Mouse (Mus musculus) right cerebral cortex, adult 2 months (tissue): ENCODE measurements around the gene Cracr2b.

Experiments used
- DNase-seq, 2 experiments: peaks; one replicate each; pipeline ENCODE4 v3.0.0; 2021 to 2022; ENCODE audit warnings: low spot score in 2 of 2

Gene Cracr2b

GRCm38 (mm10) chr7:141460391-141461113 is at the start of gene Cracr2b:
Gene Cracr2b, plus strand, starts transcription at chr7:141461094.
- DNase-seq, result no peak

GRCm38 (mm10) chr7:141411667-141412066 is 49.2 kb upstream of the Cracr2b start:
- DNase-seq, result no peak

- no peak for DNase-seq
These were observed 47.6 kb upstream of the Cracr2b start for GRCm38 (mm10) chr7:141413331-141413730.

- DNase-seq, result peak; percentile 98 to 99
These were observed 46.9 kb upstream of the Cracr2b start, which contains the start of gene Gatd1 for GRCm38 (mm10) chr7:141413809-141414584. Gene Gatd1, minus strand, starts transcription at chr7:141414136.

- DNase-seq, result no peak
These were observed 44.6 kb upstream of the Cracr2b start for GRCm38 (mm10) chr7:141416144-141416841.

- no peak for DNase-seq
These were observed 42.9 kb upstream of the Cracr2b start for GRCm38 (mm10) chr7:141417731-141418681.

- DNase-seq, result peak; percentile 64 to 65
These were observed 41.9 kb upstream of the Cracr2b start for GRCm38 (mm10) chr7:141418970-141419369.

GRCm38 (mm10) chr7:141420030-141420702 is 40.7 kb upstream of the Cracr2b start:
- DNase-seq, result no peak

GRCm38 (mm10) chr7:141423811-141424210 is 37.1 kb upstream of the Cracr2b start:
- no peak for DNase-seq

GRCm38 (mm10) chr7:141426948-141427730 is 33.8 kb upstream of the Cracr2b start:
- no peak for DNase-seq

- DNase-seq, result no peak
These were observed 32.2 kb upstream of the Cracr2b start for GRCm38 (mm10) chr7:141428701-141429100.

- peak; percentile 92 to 93 for DNase-seq
These were observed 31.6 kb upstream of the Cracr2b start, which contains the start of gene Cend1 for GRCm38 (mm10) chr7:141429310-141429709. Gene Cend1, minus strand, starts transcription at chr7:141429491.

- DNase-seq, result no peak
These were observed 30.9 kb upstream of the Cracr2b start for GRCm38 (mm10) chr7:141429840-141430584.

GRCm38 (mm10) chr7:141430585-141431240 is 30.2 kb upstream of the Cracr2b start:
- no peak for DNase-seq

GRCm38 (mm10) chr7:141431434-141432185 is 29.3 kb upstream of the Cracr2b start:
- DNase-seq, result no peak

- no peak for DNase-seq
These were observed 28.7 kb upstream of the Cracr2b start for GRCm38 (mm10) chr7:141432186-141432611.

GRCm38 (mm10) chr7:141432741-141433516 is 28.0 kb upstream of the Cracr2b start:
- DNase-seq, result no peak
